Mouse (Mus musculus): ENCODE measurements at regions not wholly inside any gene's neighbourhood (a gene's known extent, or its start where the extent isn't known, plus 50 kb on each side); places are given as distances from the start of the nearest gene placed in this dataset.

GRCm38 (mm10) chr17:62200491-62200890, 680.6 kb downstream of the Efna5 start:
- no peak for TF ChIP-seq POLR2A (IDR thresholded peaks at IDR 0.05; ENCODE audit: extremely low read depth, insufficient read depth, low read length)
- TF ChIP-seq CTCF (IDR thresholded peaks at IDR 0.05; ENCODE audit: extremely low read depth, insufficient read depth, low read length): no peak
